Mouse (Mus musculus): ENCODE measurements around the gene Aass. TPM values are rescaled to one million over a fixed set of nuclear protein-coding genes. Genes with fewer than 3 reads are reported as not detected.
"Not testable (repeated sequence)": the region's sequence is repeated elsewhere in the genome, so short reads cannot be mapped to it uniquely, and the experiment has no call there.

Gene Aass
- 1.5 and 1.7 TPM in 2 replicates for polyA plus RNA-seq (2015; fragmentation: Nextera tagmentation; extraction: Ambion mirVana)

GRCm38 (mm10) chr6:23132573-23133181, at the start of gene Aass:
TSS of gene Aass (minus strand) at chr6:23132986.
- H3K4me3 ChIP-seq (ENCODE audit: low read length) = peak within 1 kb of the TSS; percentile 50
- under 1% methylated on average over 20 of the region's 20 CpGs for WGBS
- H3K4me2 ChIP-seq (replicated peaks; ENCODE audit: low read depth, low read length) = peak within 1 kb of the TSS; percentile 75
- no peaks in the 10 kb centered on the region for H3K27me3 ChIP-seq (ENCODE audit: insufficient read depth, low read length)
- no peaks in the 10 kb centered on the region for H3K9me3 ChIP-seq (ENCODE audit: low read length)
- H3K36me3 ChIP-seq (ENCODE audit: insufficient read depth, low read length) = no peaks in the 10 kb centered on the region
- 0 out of 2 replicates have a peak, but pooled peaks cover 8% of the 10 kb centered on the region for H3K4me1 ChIP-seq (ENCODE audit: insufficient read depth, low read length)
- peak within 1 kb of the TSS; percentile 57 for H3K9ac ChIP-seq (replicated peaks; ENCODE audit: low read length)
- peak; percentile 81 for ATAC-seq (ENCODE audit: low FRiP score, low TSS enrichment)
- H3K27ac ChIP-seq (ENCODE audit: low read length) = no peak within 1 kb of the TSS

DNA sequence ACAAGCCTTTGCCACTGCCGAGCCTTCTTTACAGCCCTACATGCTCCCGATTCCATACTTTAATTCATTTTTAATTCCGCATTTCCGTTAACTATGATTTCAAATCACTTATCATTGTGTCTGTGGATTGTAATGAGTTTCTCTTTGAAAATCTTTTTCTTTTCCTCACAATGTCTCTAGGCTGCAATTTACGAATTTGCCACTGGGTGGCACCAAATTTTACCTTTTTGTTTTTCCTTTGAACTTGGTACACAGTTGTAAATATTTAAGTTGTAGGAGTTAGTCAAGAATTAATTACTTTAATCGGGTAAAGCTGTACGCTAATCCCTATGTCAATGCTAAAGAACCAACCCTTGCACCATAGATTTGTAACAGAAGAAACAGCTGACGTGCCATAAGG, 47.3 kb upstream of the Aass start:
- Histone ChIP-seq H3K27ac (ENCODE audit: low read length) (no peak overlapping the region), H3K4me2 (replicated peaks; ENCODE audit: low read depth, low read length) (no peak overlapping the region), H3K4me3 (ENCODE audit: low read length) (no peak overlapping the region; the same call in 1 of the 2 replicates), H3K27me3 (ENCODE audit: insufficient read depth, low read length) (no peaks in the 10 kb centered on the region), H3K4me1 (ENCODE audit: insufficient read depth, low read length) (no peaks in the 10 kb centered on the region), H3K9me3 (ENCODE audit: low read length) (no peaks in the 10 kb centered on the region), H3K9ac (replicated peaks; ENCODE audit: low read length) (no peak overlapping the region), H3K36me3 (ENCODE audit: insufficient read depth, low read length) (no peaks in the 10 kb centered on the region)
- ATAC-seq (ENCODE audit: low FRiP score, low TSS enrichment) = no peak
- 17% methylated on average over 8 of the region's 8 CpGs for WGBS

- H3K27ac ChIP-seq (ENCODE audit: low read length); H3K9ac ChIP-seq (replicated peaks; ENCODE audit: low read length); H3K36me3 ChIP-seq (ENCODE audit: insufficient read depth, low read length); H3K4me3 ChIP-seq (ENCODE audit: low read length); H3K9me3 ChIP-seq (ENCODE audit: low read length); H3K4me1 ChIP-seq (ENCODE audit: insufficient read depth, low read length); H3K27me3 ChIP-seq (ENCODE audit: insufficient read depth, low read length); ATAC-seq (ENCODE audit: low FRiP score, low TSS enrichment); H3K4me2 ChIP-seq (replicated peaks; ENCODE audit: low read depth, low read length): not testable (repeated sequence)
- 59% methylated on average over 1 of the region's 2 CpGs for WGBS
Observed at GRCm38 (mm10) chr6:23163824-23164223, 31.0 kb upstream of the Aass start.

DNA sequence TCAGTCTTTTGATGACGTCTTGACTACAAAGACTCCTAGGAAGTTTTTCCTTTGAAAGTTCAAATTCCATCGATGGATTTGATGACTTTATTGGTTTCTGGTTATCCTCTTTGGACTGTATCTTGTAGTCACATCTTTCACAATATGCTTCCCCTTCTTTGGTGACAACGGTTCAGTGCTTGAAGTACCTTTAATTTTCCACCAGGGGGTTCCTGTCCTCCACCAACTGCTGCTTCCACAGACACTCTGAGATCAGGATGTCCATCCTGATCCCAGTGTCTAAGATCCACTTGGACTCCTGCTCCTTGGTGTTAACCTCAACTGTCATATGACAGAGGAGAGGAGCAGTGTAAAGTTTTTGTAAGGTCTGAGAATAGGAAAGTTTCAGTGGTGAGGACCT, 23.6 kb upstream of the Aass start:
- not testable (repeated sequence) for H3K36me3 ChIP-seq (ENCODE audit: insufficient read depth, low read length); H3K4me3 ChIP-seq (ENCODE audit: low read length); H3K4me2 ChIP-seq (replicated peaks; ENCODE audit: low read depth, low read length); ATAC-seq (ENCODE audit: low FRiP score, low TSS enrichment); H3K4me1 ChIP-seq (ENCODE audit: insufficient read depth, low read length); H3K27ac ChIP-seq (ENCODE audit: low read length); H3K9ac ChIP-seq (replicated peaks; ENCODE audit: low read length); H3K27me3 ChIP-seq (ENCODE audit: insufficient read depth, low read length); H3K9me3 ChIP-seq (ENCODE audit: low read length)
- WGBS = 74% methylated on average over 2 of the region's 3 CpGs

DNA sequence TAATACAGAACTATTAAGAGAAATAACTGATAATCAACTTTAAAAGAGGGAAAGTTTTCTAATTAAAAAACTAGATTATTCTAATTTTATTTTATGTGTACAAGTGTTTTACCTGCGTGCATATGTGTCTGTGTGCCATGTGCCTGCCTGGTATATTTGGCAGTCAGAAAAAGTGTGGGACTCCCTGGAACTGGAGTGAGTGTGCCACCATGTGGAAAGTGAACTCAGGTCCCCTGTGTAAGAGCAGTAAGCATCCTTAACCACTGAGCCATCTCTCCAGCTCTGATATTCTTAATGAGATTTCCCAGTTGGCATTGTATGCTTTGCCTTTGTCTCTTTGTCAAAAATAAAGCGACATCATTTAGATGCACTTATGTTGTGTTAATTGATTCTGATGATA, 20.3 kb upstream of the Aass start:
- no peak overlapping the region for H3K9ac ChIP-seq (replicated peaks; ENCODE audit: low read length)
- no peaks in the 10 kb centered on the region for H3K9me3 ChIP-seq (ENCODE audit: low read length)
- H3K4me2 ChIP-seq (replicated peaks; ENCODE audit: low read depth, low read length) = no peak overlapping the region
- no peaks in the 10 kb centered on the region for H3K27me3 ChIP-seq (ENCODE audit: insufficient read depth, low read length)
- no peaks in the 10 kb centered on the region for H3K36me3 ChIP-seq (ENCODE audit: insufficient read depth, low read length)
- H3K4me1 ChIP-seq (ENCODE audit: insufficient read depth, low read length) = no peaks in the 10 kb centered on the region
- ATAC-seq (ENCODE audit: low FRiP score, low TSS enrichment) = no peak
- H3K4me3 ChIP-seq (ENCODE audit: low read length) = no peak overlapping the region
- WGBS = 90% methylated on average over 2 of the region's 2 CpGs
- H3K27ac ChIP-seq (ENCODE audit: low read length) = no peak overlapping the region

DNA sequence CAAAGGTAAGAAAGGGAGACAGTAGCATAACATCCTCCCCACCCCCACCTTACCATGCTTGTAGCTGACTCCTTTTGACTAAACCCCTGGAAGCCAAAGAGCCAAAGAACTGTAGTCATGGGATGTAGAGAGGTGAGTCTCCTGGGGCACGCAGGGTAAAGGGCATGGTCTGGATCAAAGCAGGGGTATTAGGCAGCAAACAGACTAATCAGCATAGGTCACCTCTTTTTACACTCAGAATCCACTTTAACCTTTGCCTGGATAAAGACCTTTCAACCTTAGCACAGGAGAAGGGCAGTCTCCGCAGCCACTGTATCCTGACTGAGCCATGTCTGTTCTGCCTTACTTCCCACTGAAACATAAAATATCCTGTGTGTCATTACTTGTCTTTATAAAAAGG, 14.4 kb upstream of the Aass start:
- no peak overlapping the region for H3K9ac ChIP-seq (replicated peaks; ENCODE audit: low read length)
- H3K4me2 ChIP-seq (replicated peaks; ENCODE audit: low read depth, low read length) = no peak overlapping the region
- no peak overlapping the region for H3K27ac ChIP-seq (ENCODE audit: low read length)
- 85% methylated on average over 2 of the region's 2 CpGs for WGBS
- H3K27me3 ChIP-seq (ENCODE audit: insufficient read depth, low read length) = no peaks in the 10 kb centered on the region
- no peaks in the 10 kb centered on the region for H3K4me1 ChIP-seq (ENCODE audit: insufficient read depth, low read length)
- no peak for ATAC-seq (ENCODE audit: low FRiP score, low TSS enrichment)
- no peaks in the 10 kb centered on the region for H3K9me3 ChIP-seq (ENCODE audit: low read length)
- H3K36me3 ChIP-seq (ENCODE audit: insufficient read depth, low read length) = no peaks in the 10 kb centered on the region
- H3K4me3 ChIP-seq (ENCODE audit: low read length) = no peak overlapping the region

DNA sequence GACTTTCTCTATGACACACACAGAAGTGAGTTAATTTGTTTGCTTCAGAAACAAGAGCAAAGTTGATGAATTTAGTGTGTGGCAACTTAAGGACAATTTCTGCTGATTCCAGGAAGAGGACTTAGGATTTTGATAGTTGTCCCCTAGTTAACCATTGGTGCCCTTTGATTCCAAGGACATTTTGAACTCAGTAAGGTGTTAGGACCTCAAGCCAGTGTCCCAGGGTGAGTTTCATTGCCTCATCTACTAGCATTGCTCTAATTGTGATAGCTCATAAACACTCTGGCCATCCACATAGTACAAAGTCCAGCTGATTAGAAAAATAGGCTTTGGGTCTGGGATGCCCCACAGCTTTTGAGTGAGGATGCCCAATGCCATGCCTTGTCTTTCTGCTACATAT, 11.2 kb upstream of the Aass start:
- Histone ChIP-seq H3K27ac (ENCODE audit: low read length) (no peak overlapping the region), H3K27me3 (ENCODE audit: insufficient read depth, low read length) (no peaks in the 10 kb centered on the region), H3K36me3 (ENCODE audit: insufficient read depth, low read length) (no peaks in the 10 kb centered on the region), H3K9ac (replicated peaks; ENCODE audit: low read length) (no peak overlapping the region), H3K4me3 (ENCODE audit: low read length) (no peak overlapping the region), H3K4me1 (ENCODE audit: insufficient read depth, low read length) (no peaks in the 10 kb centered on the region), H3K4me2 (replicated peaks; ENCODE audit: low read depth, low read length) (no peak overlapping the region), H3K9me3 (ENCODE audit: low read length) (no peaks in the 10 kb centered on the region)
- no peak for ATAC-seq (ENCODE audit: low FRiP score, low TSS enrichment)

DNA sequence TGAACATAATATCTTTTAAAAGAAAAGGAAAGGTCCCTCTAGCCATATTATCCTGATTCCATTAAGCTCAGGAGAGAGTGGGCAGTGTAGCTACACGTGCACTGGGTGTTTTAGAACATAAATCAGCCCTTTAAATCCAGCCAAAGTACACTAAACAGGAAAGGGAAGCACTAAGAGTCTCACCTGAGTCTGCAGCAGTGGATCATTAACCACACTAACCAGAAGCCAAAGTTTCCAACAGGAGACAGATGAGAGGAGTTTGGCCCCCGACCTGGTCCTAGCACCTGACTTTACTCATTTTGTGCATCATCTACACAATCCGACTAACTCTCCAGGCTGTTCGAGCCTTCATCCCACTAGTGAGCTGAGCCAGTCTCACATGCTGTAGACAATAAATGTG, 1.8 kb downstream of the Aass start:
- peak; percentile 60 for ATAC-seq (ENCODE audit: low FRiP score, low TSS enrichment)
- Histone ChIP-seq H3K9me3 (ENCODE audit: low read length) (no peaks in the 10 kb centered on the region), H3K27me3 (ENCODE audit: insufficient read depth, low read length) (no peaks in the 10 kb centered on the region), H3K4me1 (ENCODE audit: insufficient read depth, low read length) (0 out of 2 replicates have a peak, but pooled peaks cover 8% of the 10 kb centered on the region), H3K27ac (ENCODE audit: low read length) (no peak overlapping the region), H3K36me3 (ENCODE audit: insufficient read depth, low read length) (no peaks in the 10 kb centered on the region), H3K4me2 (replicated peaks; ENCODE audit: low read depth, low read length) (no peak overlapping the region), H3K9ac (replicated peaks; ENCODE audit: low read length) (no peak overlapping the region), H3K4me3 (ENCODE audit: low read length) (no peak overlapping the region)
- 25% methylated on average over 4 of the region's 4 CpGs for WGBS

DNA sequence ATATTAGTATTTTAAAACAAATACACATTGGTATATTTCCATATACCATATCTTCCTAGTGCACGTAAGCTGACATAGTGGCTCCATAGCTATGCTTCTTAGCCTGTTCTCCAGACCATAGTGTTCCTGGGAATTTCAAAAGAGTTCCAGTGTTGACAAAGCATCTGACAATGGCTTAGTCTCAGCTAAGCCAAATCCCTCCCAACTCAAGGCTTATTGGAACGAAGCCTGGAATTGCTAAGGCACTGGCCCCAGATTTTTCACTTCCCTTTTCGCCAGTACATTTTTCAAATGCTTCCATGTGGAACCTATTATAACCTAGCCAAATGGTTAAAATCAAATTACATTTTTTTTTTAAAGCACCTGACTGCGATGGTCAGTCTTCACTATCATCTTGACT, 3.6 kb downstream of the Aass start:
- Histone ChIP-seq H3K9me3 (ENCODE audit: low read length) (no peaks in the 10 kb centered on the region), H3K36me3 (ENCODE audit: insufficient read depth, low read length) (no peaks in the 10 kb centered on the region), H3K27ac (ENCODE audit: low read length) (no peak overlapping the region), H3K4me3 (ENCODE audit: low read length) (no peak overlapping the region), H3K27me3 (ENCODE audit: insufficient read depth, low read length) (no peaks in the 10 kb centered on the region), H3K9ac (replicated peaks; ENCODE audit: low read length) (no peak overlapping the region), H3K4me2 (replicated peaks; ENCODE audit: low read depth, low read length) (no peak overlapping the region), H3K4me1 (ENCODE audit: insufficient read depth, low read length) (0 out of 2 replicates have a peak, but pooled peaks cover 8% of the 10 kb centered on the region)
- ATAC-seq (ENCODE audit: low FRiP score, low TSS enrichment) = no peak
- 71% methylated on average over 4 of the region's 4 CpGs for WGBS

- WGBS = 74% methylated on average over 7 of the region's 7 CpGs
- no peak overlapping the region for H3K4me3 ChIP-seq (ENCODE audit: low read length)
- H3K4me1 ChIP-seq (ENCODE audit: insufficient read depth, low read length) = no peaks in the 10 kb centered on the region
- no peaks in the 10 kb centered on the region for H3K27me3 ChIP-seq (ENCODE audit: insufficient read depth, low read length)
- H3K9ac ChIP-seq (replicated peaks; ENCODE audit: low read length) = no peak overlapping the region
- ATAC-seq (ENCODE audit: low FRiP score, low TSS enrichment) = no peak
- H3K36me3 ChIP-seq (ENCODE audit: insufficient read depth, low read length) = no peaks in the 10 kb centered on the region
- H3K4me2 ChIP-seq (replicated peaks; ENCODE audit: low read depth, low read length) = no peak overlapping the region
- H3K27ac ChIP-seq (ENCODE audit: low read length) = no peak overlapping the region
- no peaks in the 10 kb centered on the region for H3K9me3 ChIP-seq (ENCODE audit: low read length)
Observed at GRCm38 (mm10) chr6:23126706-23127105, 6.1 kb downstream of the Aass start.

Measured in kidney, embryonic 16.5 days (tissue).